Mouse (Mus musculus): ENCODE measurements around the gene Hpca.

DNA sequence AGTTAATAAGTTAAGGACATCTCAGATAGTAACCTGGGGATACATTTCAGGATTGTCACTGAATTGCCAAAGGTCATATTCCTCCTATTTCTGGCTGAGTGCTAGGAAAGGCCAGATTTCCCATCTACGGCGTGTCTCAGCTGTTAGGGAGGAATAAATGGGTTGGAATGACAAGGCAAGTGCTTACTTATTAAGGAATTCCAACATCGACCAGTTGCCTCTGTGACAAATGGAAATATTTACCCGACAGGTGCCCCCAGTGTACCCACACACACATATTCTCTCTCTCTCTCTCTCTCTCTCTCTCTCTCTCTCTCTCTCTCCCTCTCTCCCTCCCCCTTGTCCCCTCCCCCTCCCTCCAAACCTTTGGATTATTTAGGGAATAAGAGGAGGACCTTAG, 24.1 kb upstream of the Hpca start:
- TF ChIP-seq POLR2A (IDR thresholded peaks at IDR 0.05; ENCODE audit: insufficient read depth, low read length): no peak
- TF ChIP-seq CTCF (IDR thresholded peaks at IDR 0.05; ENCODE audit: low read depth, low read length): no peak
- no peak for TF ChIP-seq EP300 (IDR thresholded peaks at IDR 0.05; ENCODE audit: insufficient read depth, low read depth, low read length)
